Mouse (Mus musculus) thymus, postnatal 10 days (tissue): ENCODE results near the gene Prkg1.

Experiments used
- DNase-seq, 2 experiments: peaks; one replicate each; pipeline ENCODE4 v3.0.0; 2021; ENCODE audit warnings: low spot score in 2 of 2

Prkg1 gene

DNA sequence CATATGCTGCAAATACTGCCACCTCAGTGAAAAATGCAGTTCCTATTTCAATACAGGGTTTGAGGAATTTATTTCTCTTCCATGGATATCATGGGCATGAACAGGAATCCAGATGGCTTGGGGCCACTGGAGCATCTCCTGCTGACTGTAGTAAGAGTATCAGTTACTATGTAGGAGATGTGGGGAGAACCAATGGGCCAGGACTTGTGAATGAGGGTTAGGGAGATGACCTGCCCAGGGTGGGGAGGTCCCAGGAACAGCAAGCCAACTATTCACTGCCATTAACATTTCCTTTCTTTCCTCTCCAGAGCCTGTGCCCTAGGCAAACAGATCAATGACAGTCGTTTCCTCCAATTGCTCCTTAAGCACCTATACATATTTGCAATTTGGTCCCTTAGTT lies 593.8 kb downstream of the Prkg1 start:
- no peak for DNase-seq

GRCm38 (mm10) chr19:31158944-31159460 lies 605.8 kb downstream of the Prkg1 start:
- no peak for DNase-seq

DNA sequence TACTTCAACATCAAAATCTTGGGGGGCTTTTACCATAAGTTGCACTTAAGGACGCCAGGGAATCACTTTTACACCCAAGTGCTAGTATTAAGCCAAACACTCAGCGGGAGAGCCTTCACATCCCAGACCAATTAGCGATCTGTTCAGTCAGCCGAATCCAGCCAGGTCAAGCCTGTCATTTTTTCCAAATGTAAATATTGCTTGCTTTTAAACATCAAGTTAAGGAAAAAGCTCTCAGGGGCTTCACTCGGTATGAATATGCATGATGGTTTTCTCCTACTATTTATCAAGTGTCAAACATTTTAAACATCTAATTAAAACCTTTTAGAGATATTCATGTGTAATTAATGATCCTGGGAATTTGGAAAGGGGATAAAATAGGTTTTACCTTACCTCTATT lies 611.4 kb downstream of the Prkg1 start:
- DNase-seq: no peak

GRCm38 (mm10) chr19:31149902-31150301 lies 614.9 kb downstream of the Prkg1 start:
- no peak for DNase-seq

DNA sequence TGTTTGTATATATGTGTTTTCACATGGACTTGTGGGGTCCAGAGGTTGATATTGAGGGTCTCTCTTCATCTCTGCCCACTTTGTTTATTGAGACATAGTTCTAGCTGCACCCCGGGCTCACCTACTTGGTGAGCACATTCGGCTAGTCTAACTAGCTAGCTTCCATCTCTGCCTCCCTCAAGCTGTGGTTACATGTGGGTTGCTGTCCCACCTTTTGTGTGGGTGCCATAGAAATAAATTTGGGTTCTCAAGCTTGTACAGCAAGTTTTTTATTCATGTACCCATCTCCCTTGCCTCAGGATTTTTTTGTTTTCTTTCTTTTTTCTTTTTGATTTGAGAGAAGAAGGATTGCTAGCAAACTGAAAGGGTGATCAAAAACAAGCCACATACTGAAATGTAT lies 617.4 kb downstream of the Prkg1 start:
- DNase-seq: no peak

GRCm38 (mm10) chr19:31146156-31146555 lies 618.7 kb downstream of the Prkg1 start:
- DNase-seq: no peak

GRCm38 (mm10) chr19:31141905-31142304 lies 622.9 kb downstream of the Prkg1 start:
- no peak for DNase-seq

DNA sequence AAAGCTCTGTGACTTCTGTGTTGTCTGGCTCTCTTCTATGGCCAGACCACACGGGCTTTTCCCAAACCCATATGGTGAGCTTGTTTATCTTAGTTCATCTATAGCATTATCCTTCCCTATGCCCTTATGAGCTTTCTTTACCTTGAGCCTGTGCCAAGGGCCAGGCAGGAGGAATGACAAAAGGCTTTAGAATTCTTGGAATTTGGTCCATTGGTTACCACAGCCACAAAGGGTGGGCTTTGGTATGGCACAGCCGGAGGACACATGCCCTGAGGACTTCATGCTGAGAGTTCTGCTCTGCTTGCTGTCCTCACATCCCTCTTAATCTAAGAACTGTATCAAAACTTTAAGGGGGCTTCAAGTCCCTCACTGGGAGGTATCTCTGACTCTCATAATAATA lies 628.5 kb downstream of the Prkg1 start:
- DNase-seq: no peak

DNA sequence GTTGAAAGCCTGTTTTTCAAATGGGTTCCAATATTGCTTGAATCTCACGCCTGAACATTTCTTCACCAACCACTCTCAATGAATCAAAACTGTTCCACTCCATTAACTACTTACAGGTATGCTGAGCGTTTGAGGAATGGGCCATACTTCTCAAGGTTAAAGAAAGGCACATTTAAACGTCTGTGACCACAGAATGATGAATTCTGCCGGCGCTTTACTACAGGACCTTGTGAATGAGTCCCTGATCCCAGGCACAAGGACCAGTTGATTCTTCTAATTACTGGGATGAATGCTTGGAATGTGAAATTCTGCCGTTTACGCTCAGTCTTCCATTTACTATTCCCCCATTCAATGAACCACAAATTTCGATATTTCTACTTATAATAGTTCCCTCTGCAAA lies 632.2 kb downstream of the Prkg1 start:
- no peak for DNase-seq

GRCm38 (mm10) chr19:31124628-31125027 lies 640.2 kb downstream of the Prkg1 start:
- DNase-seq: no peak

- DNase-seq: no peak
Measured at GRCm38 (mm10) chr19:31114690-31115089, 650.1 kb downstream of the Prkg1 start.

GRCm38 (mm10) chr19:31106835-31107554 lies 657.8 kb downstream of the Prkg1 start:
- DNase-seq: no peak

- DNase-seq: no peak
Measured at GRCm38 (mm10) chr19:31106036-31106435, 658.8 kb downstream of the Prkg1 start.

- no peak for DNase-seq
Measured at GRCm38 (mm10) chr19:31104764-31105163, 660.1 kb downstream of the Prkg1 start.

- no peak for DNase-seq
Measured at GRCm38 (mm10) chr19:31099369-31099768, 665.5 kb downstream of the Prkg1 start.

DNA sequence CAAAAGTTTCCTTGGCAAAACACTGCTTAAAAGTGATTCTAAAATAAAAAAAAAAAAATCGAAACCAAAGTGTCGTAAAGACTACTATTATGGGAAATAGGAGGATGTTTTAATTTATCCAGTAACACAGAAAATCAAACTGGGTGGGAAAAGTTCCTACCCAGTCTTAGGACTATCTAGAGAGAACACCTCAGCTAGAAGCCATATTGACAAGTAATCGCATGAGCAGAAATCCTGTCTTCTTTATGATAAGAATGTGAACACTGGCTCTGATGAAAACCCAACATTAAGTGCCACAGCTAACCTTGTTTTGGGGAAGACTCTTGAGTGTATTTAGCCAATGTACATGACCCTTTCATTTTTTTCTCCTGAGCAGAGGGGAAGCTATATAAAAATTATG lies 667.0 kb downstream of the Prkg1 start:
- DNase-seq: no peak

- peak; percentile 4 to 19 for DNase-seq
Measured at GRCm38 (mm10) chr19:31083761-31084160, 681.1 kb downstream of the Prkg1 start.

DNA sequence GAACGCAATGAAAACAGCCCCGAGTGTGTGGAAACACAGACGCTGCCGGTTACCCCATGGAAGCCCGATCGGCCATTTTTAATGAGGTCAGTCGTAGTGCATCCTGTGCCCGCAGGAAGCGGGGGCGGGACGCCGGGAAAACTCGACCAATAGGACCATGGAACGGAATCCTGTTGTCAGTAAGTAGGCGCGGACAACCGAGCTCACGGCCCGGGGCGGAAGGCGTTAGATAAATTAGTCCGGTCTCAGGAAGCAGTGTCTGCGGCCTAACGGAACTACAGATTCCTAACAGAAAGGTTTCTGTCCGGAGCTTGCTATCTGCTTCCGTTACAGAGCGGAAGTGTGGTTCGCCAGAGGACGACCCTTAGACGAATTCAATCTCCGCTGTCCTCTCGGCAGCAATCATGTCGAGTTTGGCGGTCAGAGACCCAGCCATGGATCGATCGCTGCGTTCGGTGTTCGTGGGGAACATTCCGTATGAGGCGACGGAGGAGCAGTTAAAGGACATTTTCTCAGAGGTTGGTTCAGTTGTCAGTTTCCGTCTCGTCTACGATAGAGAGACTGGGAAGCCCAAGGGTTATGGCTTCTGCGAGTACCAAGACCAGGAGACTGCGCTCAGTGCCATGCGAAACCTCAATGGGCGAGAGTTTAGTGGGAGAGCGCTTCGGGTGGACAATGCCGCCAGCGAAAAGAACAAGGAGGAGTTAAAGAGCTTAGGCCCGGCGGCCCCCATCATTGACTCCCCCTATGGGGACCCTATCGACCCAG lies 682.0 kb downstream of the Prkg1 start, which contains the start of gene Cstf2t:
Gene Cstf2t (plus strand): TSS at position 176 of the 768 bp plus-strand sequence.
- DNase-seq: peak; percentile 99

GRCm38 (mm10) chr19:31082226-31082625 lies 682.6 kb downstream of the Prkg1 start:
- DNase-seq: no peak

- DNase-seq: no peak
Measured at GRCm38 (mm10) chr19:31078241-31078640, 686.6 kb downstream of the Prkg1 start.

DNA sequence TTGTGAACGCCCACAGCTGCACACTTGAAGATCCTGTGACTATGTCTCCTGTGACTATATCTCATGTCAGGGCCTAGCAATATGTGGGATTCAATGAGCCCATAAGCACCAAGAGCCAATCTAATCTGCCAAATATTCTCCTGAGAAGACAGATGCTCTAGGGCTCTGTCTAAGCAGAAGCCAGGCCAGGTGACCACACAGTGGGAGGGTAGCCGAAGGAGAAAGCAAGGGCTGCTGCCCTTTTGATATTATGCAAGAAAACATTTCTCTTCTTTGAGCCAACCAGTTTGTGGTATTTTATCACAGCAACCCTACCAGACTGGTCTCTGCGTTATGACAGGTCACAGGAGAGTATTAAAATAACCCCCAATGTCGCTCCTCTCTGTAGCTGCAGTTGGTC lies 688.7 kb downstream of the Prkg1 start:
- DNase-seq: no peak

- DNase-seq: no peak
Measured at GRCm38 (mm10) chr19:31074717-31075063, 690.1 kb downstream of the Prkg1 start.
